Mouse (Mus musculus) myocyte (in vitro differentiated cells): ENCODE data around the gene Vkorc1. TPM values are rescaled to one million over a fixed set of nuclear protein-coding genes. Genes with fewer than 3 reads are reported as not detected.

ENCODE experiments used
- H3K27me3 ChIP-seq: one replicate; pipeline ENCODE4 v1.6.1; 2011; ENCODE audit not compliant: control insufficient read depth, insufficient read depth, insufficient read length
- H3K36me3 ChIP-seq: one replicate; pipeline ENCODE4 v1.6.1; 2011; ENCODE audit not compliant: control insufficient read depth, insufficient read depth
- H3K4me2 ChIP-seq: one replicate; pipeline ENCODE4 v1.6.1; 2011; ENCODE audit warnings: low read depth, control low read depth
- H3K4me3 ChIP-seq: one replicate; pipeline ENCODE4 v1.5.1; 2011; ENCODE audit warnings: mild to moderate bottlenecking, control low read depth, moderate library complexity
- H3K79me2 ChIP-seq: one replicate; pipeline ENCODE4 v1.6.1; 2011; ENCODE audit not compliant: control insufficient read depth, insufficient read depth
- H3ac ChIP-seq: one replicate; pipeline ENCODE4 v1.6.1; 2011; ENCODE audit not compliant: control insufficient read depth, insufficient read length
- CEBPB ChIP-seq: IDR thresholded peaks from 2 replicates; pipeline ENCODE4 v1.6.1; 2011; ENCODE audit warnings: mild to moderate bottlenecking, moderate library complexity; ENCODE audit not compliant: poor library complexity, insufficient read depth, severe bottlenecking
- E2F4 ChIP-seq: IDR thresholded peaks from one replicate; pipeline ENCODE4 v1.6.1; 2011; ENCODE audit warnings: mild to moderate bottlenecking, control low read depth, moderate library complexity; ENCODE audit not compliant: insufficient read depth
- MAX ChIP-seq: IDR thresholded peaks from one replicate; pipeline ENCODE4 v1.6.1; 2011; ENCODE audit warnings: low read depth, mild to moderate bottlenecking, control low read depth
- MYOD1 ChIP-seq, 3 experiments: IDR thresholded peaks; one replicate each; pipeline ENCODE4 v1.6.1; 2011; ENCODE audit warnings: control low read depth in 2 of 3, low read depth in 2 of 3, mild to moderate bottlenecking in 2 of 3, moderate library complexity in 1 of 3; ENCODE audit not compliant: insufficient read length in 2 of 3, control insufficient read depth in 1 of 3
- MYOG ChIP-seq, 3 experiments: IDR thresholded peaks; one replicate each; pipeline ENCODE4 v1.6.1; 2011; ENCODE audit warnings: control low read depth in 2 of 3, low read depth in 2 of 3, mild to moderate bottlenecking in 2 of 3; ENCODE audit not compliant: insufficient read length in 2 of 3, control insufficient read depth in 1 of 3, insufficient read depth in 1 of 3
- POLR2A ChIP-seq: IDR thresholded peaks from one replicate; pipeline ENCODE4 v1.6.1; 2011; ENCODE audit warnings: low read depth, mild to moderate bottlenecking, control low read depth, moderate library complexity; ENCODE audit not compliant: insufficient read length
- POLR2AphosphoS2 ChIP-seq: IDR thresholded peaks from one replicate; pipeline ENCODE4 v1.6.1; 2011; ENCODE audit warnings: low read depth, control low read depth; ENCODE audit not compliant: insufficient read length
- REST ChIP-seq: IDR thresholded peaks from one replicate; pipeline ENCODE4 v1.6.1; 2011; ENCODE audit warnings: mild to moderate bottlenecking, control low read depth, moderate library complexity; ENCODE audit not compliant: insufficient read depth, insufficient read length
- SRF ChIP-seq: IDR thresholded peaks from one replicate; pipeline ENCODE4 v1.6.1; 2011; ENCODE audit warnings: low read depth; ENCODE audit not compliant: control insufficient read depth, insufficient read length
- TCF12 ChIP-seq: IDR thresholded peaks from one replicate; pipeline ENCODE4 v1.6.1; 2011; ENCODE audit warnings: mild to moderate bottlenecking, control low read depth; ENCODE audit not compliant: poor library complexity, insufficient read depth, severe bottlenecking
- TCF3 ChIP-seq: IDR thresholded peaks from one replicate; pipeline ENCODE4 v1.6.1; 2011; ENCODE audit warnings: low read depth, control low read depth; ENCODE audit not compliant: insufficient read length
- USF1 ChIP-seq: IDR thresholded peaks from one replicate; pipeline ENCODE4 v1.6.1; 2011; ENCODE audit warnings: low read depth, mild to moderate bottlenecking, control low read depth, moderate library complexity
- polyA plus RNA-seq: library from polyadenylated mRNA; unstranded; fragments of >200 nt; fragmentation: generic; extraction: Trizol; gene quantifications from one replicate; pipeline ENCODE4 v1.2.1, GENCODE M21; 2012; ENCODE audit warnings: missing spikeins

Gene Vkorc1
- polyA plus RNA-seq, 1 experiment, result 65.9 TPM

DNA sequence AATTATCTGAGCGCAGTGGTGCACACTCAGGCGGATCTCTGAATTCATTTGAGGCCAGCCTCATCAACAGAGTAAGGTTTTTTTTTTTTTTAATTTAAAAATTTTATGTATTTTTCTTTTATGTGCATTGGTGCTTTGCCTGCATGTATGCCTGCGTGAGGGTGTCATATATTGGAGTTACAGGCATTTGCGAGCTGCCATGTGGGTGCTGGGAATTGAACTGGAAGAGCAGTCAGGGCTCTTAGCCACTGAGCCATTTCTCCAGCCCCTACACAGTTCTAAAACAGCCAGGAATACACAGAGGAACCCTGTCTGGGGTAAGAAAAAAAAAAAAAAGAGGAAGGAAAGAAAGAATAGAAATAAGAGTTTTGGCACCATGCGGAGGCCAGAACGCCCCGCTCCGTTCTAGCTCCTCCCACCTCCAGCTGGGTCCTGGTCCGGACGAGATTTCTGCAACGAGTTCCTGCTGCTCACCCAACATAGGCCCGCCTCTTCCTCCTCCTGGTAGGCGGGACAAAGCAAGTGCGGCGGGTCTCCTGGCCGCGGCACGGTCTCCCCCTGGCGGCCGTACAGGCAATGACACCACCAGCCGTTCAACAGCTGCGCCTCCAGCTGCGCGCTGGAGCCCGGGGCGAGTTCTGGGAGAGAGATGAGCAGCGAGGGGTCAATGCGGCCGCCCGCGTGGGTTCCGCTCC, 39.8 kb upstream of the Vkorc1 start:
- Histone ChIP-seq H3K4me2 (peak overlapping the region; percentile 93), H3ac (peak overlapping the region; percentile 53), H3K27me3 (no peaks in the 10 kb centered on the region), H3K36me3 (no peaks in the 10 kb centered on the region), H3K79me2 (no peaks in the 10 kb centered on the region), H3K4me3 (peak overlapping the region; percentile 27)
- TF ChIP-seq TCF12 (no peak), USF1 (no peak), CEBPB (no peak), MYOG (IDR thresholded peaks at IDR 0.05; ENCODE audit: control insufficient read depth in 1 of 3, insufficient read depth in 1 of 3, insufficient read length in 2 of 3, low read depth in 2 of 3) (peak; percentile 63 to 93 (median 92)), POLR2AphosphoS2 (no peak), E2F4 (no peak), SRF (no peak), MAX (no peak), REST (no peak), POLR2A (peak; percentile 62), TCF3 (peak; percentile 64), MYOD1 (IDR thresholded peaks at IDR 0.05; ENCODE audit: control insufficient read depth in 1 of 3, insufficient read length in 2 of 3, low read depth in 2 of 3) (peak in 2 of 3 experiments; percentile 92 to 93)

- TF ChIP-seq POLR2AphosphoS2 (no peak), SRF (no peak), TCF12 (no peak), POLR2A (no peak), E2F4 (no peak), REST (no peak), MAX (no peak), CEBPB (no peak), MYOD1 (IDR thresholded peaks at IDR 0.05; ENCODE audit: control insufficient read depth in 1 of 3, insufficient read length in 2 of 3, low read depth in 2 of 3) (no peak), TCF3 (no peak), MYOG (IDR thresholded peaks at IDR 0.05; ENCODE audit: control insufficient read depth in 1 of 3, insufficient read depth in 1 of 3, insufficient read length in 2 of 3, low read depth in 2 of 3) (no peak)
- no peak overlapping the region for H3ac ChIP-seq
- H3K79me2 ChIP-seq, result no peaks in the 10 kb centered on the region
- H3K36me3 ChIP-seq, result no peaks in the 10 kb centered on the region
- peak overlapping the region; percentile 27 for H3K4me3 ChIP-seq
- no peak overlapping the region for H3K4me2 ChIP-seq
- H3K27me3 ChIP-seq, result no peaks in the 10 kb centered on the region
Measured at GRCm38 (mm10) chr7:127934075-127934474, 38.7 kb upstream of the Vkorc1 start.

DNA sequence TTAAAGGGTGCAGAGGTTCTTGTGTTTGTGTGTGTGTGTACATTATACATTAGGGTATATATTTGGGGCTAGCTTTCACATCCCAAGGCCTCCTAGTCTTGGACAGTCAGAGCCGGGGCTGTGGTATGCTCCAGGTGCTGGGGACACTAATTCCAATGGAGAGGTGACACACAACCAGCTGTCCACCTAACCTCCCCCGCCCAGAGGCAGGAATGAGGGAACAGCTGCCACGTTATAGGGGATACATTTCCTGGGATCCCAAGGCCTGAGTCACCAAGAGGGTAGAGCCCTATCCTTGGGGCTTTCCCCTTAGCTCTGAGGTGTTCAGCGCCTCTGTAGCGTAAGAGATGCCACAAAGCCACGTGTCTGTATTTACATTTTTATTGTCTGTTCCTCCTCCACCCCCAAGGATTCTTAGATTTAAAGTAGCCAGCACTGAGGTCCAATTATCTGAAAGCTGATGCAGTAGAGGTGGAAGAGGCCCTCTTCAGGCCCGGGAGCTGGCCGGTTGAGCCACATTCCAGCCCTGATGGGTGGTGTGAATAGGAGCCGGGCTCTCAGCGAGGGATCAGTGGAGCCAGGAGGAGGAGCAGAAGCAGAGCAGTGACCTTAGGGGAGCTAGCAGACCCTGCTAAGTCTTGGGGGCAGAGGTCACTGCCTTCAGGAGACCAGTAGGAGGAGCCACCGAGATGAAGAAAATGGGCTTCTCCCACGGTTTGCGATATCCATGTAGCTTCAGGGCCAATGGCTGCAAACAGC, 37.0 kb upstream of the Vkorc1 start:
- no peaks in the 10 kb centered on the region for H3K79me2 ChIP-seq
- H3ac ChIP-seq, result no peak overlapping the region
- H3K36me3 ChIP-seq, result no peaks in the 10 kb centered on the region
- TF ChIP-seq MAX, result peak; percentile 53
- peak; percentile 41 to 98 (median 91) for TF ChIP-seq MYOD1 (IDR thresholded peaks at IDR 0.05; ENCODE audit: control insufficient read depth in 1 of 3, insufficient read length in 2 of 3, low read depth in 2 of 3)
- no peak for TF ChIP-seq REST
- no peak for TF ChIP-seq POLR2AphosphoS2
- peak; percentile 81 for TF ChIP-seq TCF12
- TF ChIP-seq USF1, result peak; percentile 27
- peak; percentile 68 for TF ChIP-seq TCF3
- no peak for TF ChIP-seq E2F4
- TF ChIP-seq MYOG (IDR thresholded peaks at IDR 0.05; ENCODE audit: control insufficient read depth in 1 of 3, insufficient read depth in 1 of 3, insufficient read length in 2 of 3, low read depth in 2 of 3), result peak; percentile 75 to 98 (median 86)
- H3K27me3 ChIP-seq, result no peaks in the 10 kb centered on the region
- no peak overlapping the region for H3K4me3 ChIP-seq
- H3K4me2 ChIP-seq, result peak overlapping the region; percentile 55

GRCm38 (mm10) chr7:127931351-127932135, 36.1 kb upstream of the Vkorc1 start:
- Histone ChIP-seq H3K79me2 (no peaks in the 10 kb centered on the region), H3K27me3 (no peaks in the 10 kb centered on the region), H3ac (no peak overlapping the region), H3K4me3 (no peak overlapping the region), H3K36me3 (no peaks in the 10 kb centered on the region), H3K4me2 (peak overlapping the region; percentile 55)
- TF ChIP-seq REST (no peak), MYOG (IDR thresholded peaks at IDR 0.05; ENCODE audit: control insufficient read depth in 1 of 3, insufficient read depth in 1 of 3, insufficient read length in 2 of 3, low read depth in 2 of 3) (no peak), POLR2AphosphoS2 (no peak), MYOD1 (IDR thresholded peaks at IDR 0.05; ENCODE audit: control insufficient read depth in 1 of 3, insufficient read length in 2 of 3, low read depth in 2 of 3) (peak in 2 of 3 experiments; percentile 4 to 11), CEBPB (no peak), TCF3 (no peak), USF1 (peak; percentile 91), TCF12 (no peak), MAX (no peak), SRF (no peak), POLR2A (no peak)
